Mouse (Mus musculus) urinary bladder, adult 2 months (tissue): Measurements from ENCODE around the gene Il6. TPM values are rescaled to one million over a fixed set of nuclear protein-coding genes. Genes with fewer than 3 reads are reported as not detected.
"Not testable (repeated sequence)": the region's sequence is repeated elsewhere in the genome, so short reads cannot be mapped to it uniquely, and the experiment has no call there.

Source experiments
- DNase-seq: peaks from one replicate; pipeline ENCODE4 v3.0.0; 2022; ENCODE audit warnings: low spot score
- polyA plus RNA-seq: library from polyadenylated mRNA; depleted of rRNA; stranded (reverse); fragments of >200 nt; gene quantifications from 2 replicates; pipeline ENCODE4 v1.2.3, GENCODE M21; 2012; rRNA removed

Gene Il6
- polyA plus RNA-seq = 0.10 TPM in 2 replicates

GRCm38 (mm10) chr5:30012726-30013503, at the start of gene Il6:
Gene Il6 (plus strand): TSS chr5:30013114.
- DNase-seq = peak; percentile 47

GRCm38 (mm10) chr5:29963488-29963887, 49.4 kb upstream of the Il6 start:
- DNase-seq = no peak

- DNase-seq = no peak
Measured at GRCm38 (mm10) chr5:29970212-29970611, 42.7 kb upstream of the Il6 start.

GRCm38 (mm10) chr5:29972796-29973195, 40.1 kb upstream of the Il6 start:
- no peak for DNase-seq

- DNase-seq = no peak
Measured at GRCm38 (mm10) chr5:29973533-29973932, 39.4 kb upstream of the Il6 start.

GRCm38 (mm10) chr5:29974115-29974514, 38.8 kb upstream of the Il6 start:
- DNase-seq = no peak

- no peak for DNase-seq
Measured at GRCm38 (mm10) chr5:29993583-29993982, 19.3 kb upstream of the Il6 start.

- no peak for DNase-seq
Measured at GRCm38 (mm10) chr5:29994344-29994743, 18.6 kb upstream of the Il6 start.

GRCm38 (mm10) chr5:29997351-29997750, 15.6 kb upstream of the Il6 start:
- DNase-seq = no peak

- DNase-seq = no peak
Measured at GRCm38 (mm10) chr5:30000921-30001320, 12.0 kb upstream of the Il6 start.

- DNase-seq = no peak
Measured at GRCm38 (mm10) chr5:30014580-30014979, 1.7 kb downstream of the Il6 start.

- DNase-seq = not testable (repeated sequence)
Measured at GRCm38 (mm10) chr5:30035862-30036261, 22.9 kb downstream of the Il6 start.

- not testable (repeated sequence) for DNase-seq
Measured at GRCm38 (mm10) chr5:30037111-30037510, 24.2 kb downstream of the Il6 start.

GRCm38 (mm10) chr5:30039324-30039723, 26.4 kb downstream of the Il6 start:
- not testable (repeated sequence) for DNase-seq

GRCm38 (mm10) chr5:30039841-30040240, 26.9 kb downstream of the Il6 start:
- not testable (repeated sequence) for DNase-seq

- no peak for DNase-seq
Measured at GRCm38 (mm10) chr5:30058216-30058731, 45.4 kb downstream of the Il6 start.

GRCm38 (mm10) chr5:30059607-30060006, 46.7 kb downstream of the Il6 start:
- not testable (repeated sequence) for DNase-seq

GRCm38 (mm10) chr5:30067726-30068125, 54.8 kb downstream of the Il6 start:
- no peak for DNase-seq

Other genes with a start within 250 kb of the Il6 start
- gene Tyms, start 60.5 kb downstream of the Il6 start, polyA plus RNA-seq = 24.4 and 25.0 TPM in 2 replicates
- gene Garem2, start 92.0 kb downstream of the Il6 start, polyA plus RNA-seq = 0.10 TPM in 1 of 2 replicates, not detected in the other
- not detected in 2 replicates for gene 3110082J24Rik, start 93.0 kb downstream of the Il6 start, polyA plus RNA-seq
- gene Hadha, start 142.0 kb downstream of the Il6 start, polyA plus RNA-seq = 118 and 129 TPM in 2 replicates
- gene Hadhb, start 142.1 kb downstream of the Il6 start, polyA plus RNA-seq = 169 and 193 TPM in 2 replicates
- gene Adgrf3, start 192.6 kb downstream of the Il6 start, polyA plus RNA-seq = 0.01 TPM in 1 of 2 replicates, not detected in the other
- gene Selenoi, start 219.5 kb downstream of the Il6 start, polyA plus RNA-seq = 19.0 and 19.4 TPM in 2 replicates